Mouse (Mus musculus) urinary bladder, postnatal 0 days (tissue): Measurements from ENCODE around the gene Gm49318. TPM values are rescaled to one million over a fixed set of nuclear protein-coding genes. Genes with fewer than 3 reads are reported as not detected.

ENCODE experiments used
- microRNA-seq: library from miRNA; unstranded; fragments of <30 nt; microRNA quantifications from one replicate; pipeline ENCODE4, GENCODE M21; 2016
- polyA plus RNA-seq: library from polyadenylated mRNA; unstranded; fragments of >200 nt; fragmentation: Nextera tagmentation; extraction: Ambion mirVana; gene quantifications from 2 replicates; pipeline ENCODE4 v1.2.1, GENCODE M21; 2015

The Gm49318 gene
- not detected in 2 replicates for polyA plus RNA-seq

GRCm38 (mm10) chr9:22070791-22071573 lies at the start of gene Gm49318, which contains the start of gene Zfp653:
Gene Gm49318, minus strand, starts transcription at chr9:22071259.
Gene Zfp653, minus strand, starts transcription at chr9:22071376.

GRCm38 (mm10) chr9:22116740-22117426 lies 45.8 kb upstream of the Gm49318 start, which contains the start of gene Elof1:
Gene Elof1, minus strand, starts transcription at chr9:22117172.

GRCm38 (mm10) chr9:22098993-22099696 lies 28.1 kb upstream of the Gm49318 start, which contains the start of gene Cnn1:
Gene Cnn1, plus strand, starts transcription at chr9:22099216.

GRCm38 (mm10) chr9:22085022-22085834 lies 14.2 kb upstream of the Gm49318 start, which contains the start of gene Ecsit:
Gene Ecsit, minus strand, starts transcription at chr9:22085438.

GRCm38 (mm10) chr9:22051958-22052254 lies 19.2 kb downstream of the Gm49318 start, which contains the start of gene Elavl3:
Gene Elavl3, minus strand, starts transcription at chr9:22052023.

GRCm38 (mm10) chr9:22002194-22003162 lies 68.6 kb downstream of the Gm49318 start, which contains the start of the genes Ccdc151 and Prkcsh:
Gene Ccdc151, minus strand, starts transcription at chr9:22002634.
Gene Prkcsh, plus strand, starts transcription at chr9:22002806.

GRCm38 (mm10) chr9:21989230-21990110 lies 81.6 kb downstream of the Gm49318 start, which contains the start of gene Rgl3:
Gene Rgl3, minus strand, starts transcription at chr9:21989446.

Small RNA genes lying within 50 kb of the gene (microRNA-seq; reads per million reads assigned to microRNA genes)
- not detected for gene Mir7084

Other genes starting within 250 kb of the Gm49318 start
- gene Angptl8, start 235.7 kb downstream of the Gm49318 start, polyA plus RNA-seq: 0.44 and 0.45 TPM in 2 replicates
- gene Dock6, start 218.6 kb downstream of the Gm49318 start, polyA plus RNA-seq: 22.3 and 25.4 TPM in 2 replicates
- 25.2 and 33.9 TPM in 2 replicates for gene Rab3d, start 153.1 kb downstream of the Gm49318 start, polyA plus RNA-seq
- 1.6 and 2.0 TPM in 2 replicates for gene Ccdc159, start 143.8 kb downstream of the Gm49318 start, polyA plus RNA-seq
- 68.5 and 78.3 TPM in 2 replicates for gene Tmem205, start 143.7 kb downstream of the Gm49318 start, polyA plus RNA-seq
- gene Plppr2, start 134.2 kb downstream of the Gm49318 start, polyA plus RNA-seq: 4.0 and 4.3 TPM in 2 replicates
- gene Swsap1, start 115.5 kb downstream of the Gm49318 start, polyA plus RNA-seq: 3.4 TPM in 2 replicates
- 2.1 and 2.6 TPM in 2 replicates for gene Epor, start 107.8 kb downstream of the Gm49318 start, polyA plus RNA-seq
- 2.9 and 4.9 TPM in 2 replicates for gene Rgl3, start 81.8 kb downstream of the Gm49318 start, polyA plus RNA-seq
- gene Ccdc151, start 68.6 kb downstream of the Gm49318 start, polyA plus RNA-seq: not detected in 2 replicates
- gene Prkcsh, start 68.5 kb downstream of the Gm49318 start, polyA plus RNA-seq: 47.2 and 48.7 TPM in 2 replicates
- 0.05 TPM in 1 of 2 replicates, not detected in the other for gene Elavl3, start 19.2 kb downstream of the Gm49318 start, polyA plus RNA-seq
- 6.1 and 8.0 TPM in 2 replicates for gene Zfp653, start 117 bp upstream of the Gm49318 start, polyA plus RNA-seq
- 39.5 and 42.3 TPM in 2 replicates for gene Ecsit, start 14.2 kb upstream of the Gm49318 start, polyA plus RNA-seq
- gene Cnn1, start 28.0 kb upstream of the Gm49318 start, polyA plus RNA-seq: 4,929 and 6,173 TPM in 2 replicates
- 93.8 and 101 TPM in 2 replicates for gene Elof1, start 45.9 kb upstream of the Gm49318 start, polyA plus RNA-seq
- gene Acp5, start 64.5 kb upstream of the Gm49318 start, polyA plus RNA-seq: 9.1 and 9.8 TPM in 2 replicates
- gene Pigyl, start 85.6 kb upstream of the Gm49318 start, polyA plus RNA-seq: 85.8 and 88.4 TPM in 2 replicates
- 0.13 and 0.28 TPM in 2 replicates for gene Zfp872, start 116.8 kb upstream of the Gm49318 start, polyA plus RNA-seq
- gene Zfp809, start 154.5 kb upstream of the Gm49318 start, polyA plus RNA-seq: 27.7 and 30.7 TPM in 2 replicates
- gene Zfp599, start 188.6 kb upstream of the Gm49318 start, polyA plus RNA-seq: 0.55 and 0.70 TPM in 2 replicates
- 7.4 and 7.9 TPM in 2 replicates for gene Zfp810, start 236.4 kb upstream of the Gm49318 start, polyA plus RNA-seq